Mouse (Mus musculus) B cell, adult (primary cell): Measurements from ENCODE around the gene Plekhn1. TPM values are rescaled to one million over a fixed set of nuclear protein-coding genes. Genes with fewer than 3 reads are reported as not detected.

Experiments used
- total RNA-seq: library from RNA; stranded (reverse); gene quantifications from 4 replicates; pipeline ENCODE4 v1.2.4, GENCODE M21; 2023; ENCODE audit not compliant: inconsistent age

Gene Plekhn1
- total RNA-seq = 39.6 to 41.2 TPM (median 39.8 TPM) in 4 replicates

DNA sequence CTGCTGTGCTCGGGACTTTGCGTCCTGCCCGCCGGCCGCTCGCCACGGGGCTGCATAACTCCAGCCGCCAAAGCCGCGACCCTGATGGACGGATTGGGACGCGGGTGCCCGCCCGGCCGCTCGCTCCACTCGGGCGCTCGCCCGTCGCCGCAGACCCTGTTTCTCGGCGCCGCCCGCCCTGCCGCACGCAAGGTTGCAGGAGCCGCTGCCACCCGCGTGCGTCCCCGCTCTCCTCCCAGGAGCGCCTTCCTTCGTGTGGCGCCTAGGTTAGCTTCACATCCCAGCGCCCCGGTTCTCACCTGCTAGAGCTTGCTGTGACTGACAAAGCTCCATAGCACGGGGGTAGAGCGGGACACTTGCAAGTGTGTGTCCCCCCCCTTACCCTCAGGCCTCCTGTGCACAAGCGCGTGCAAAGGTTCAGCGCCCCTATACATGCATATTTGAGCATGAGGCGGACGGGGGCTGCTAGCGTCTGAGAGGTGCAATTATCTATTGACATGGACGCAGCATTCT, at the start of gene Plekhn1:
Gene Plekhn1, minus strand, starts transcription at position 157 of the 513 bp plus-strand sequence.

DNA sequence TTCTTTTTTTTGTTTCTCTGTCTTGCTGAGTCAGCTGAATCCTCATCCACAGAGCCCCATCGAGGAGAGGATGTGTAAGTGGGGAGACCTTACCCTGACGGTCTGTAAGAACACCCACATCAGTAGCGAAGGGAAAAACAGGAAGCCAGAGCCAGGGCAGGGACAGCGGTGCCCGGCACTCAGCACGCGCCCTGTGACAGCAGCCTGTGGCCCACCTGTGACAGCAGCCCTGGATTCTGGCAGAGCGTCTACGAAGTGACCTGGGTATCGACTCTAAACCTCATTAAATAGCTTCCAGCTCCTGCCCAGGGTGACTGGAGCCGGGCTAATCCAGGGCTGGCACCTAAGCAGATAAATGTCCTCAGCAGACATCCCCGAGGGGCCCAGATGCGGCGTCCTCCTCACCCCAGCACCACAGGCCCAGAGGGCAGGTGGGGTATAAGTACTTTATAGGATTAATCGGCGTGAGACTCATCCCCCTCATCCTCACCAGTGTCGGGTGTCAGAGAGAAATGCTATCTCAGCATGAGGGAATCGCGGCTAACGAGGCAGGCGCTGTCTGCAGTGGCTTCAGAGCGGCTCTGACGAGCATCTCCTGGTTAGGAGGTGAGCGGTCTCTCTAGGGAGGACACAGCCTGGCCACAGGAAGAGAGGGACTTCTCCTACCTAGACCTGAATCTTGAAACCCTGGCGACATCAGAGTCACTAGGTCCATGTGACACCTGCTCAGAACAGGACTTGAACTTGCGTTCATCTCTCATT, 20.6 kb upstream of the Plekhn1 start, which contains the start of gene Samd11:
Gene Samd11, minus strand, starts transcription at position 580 of the 762 bp plus-strand sequence.

DNA sequence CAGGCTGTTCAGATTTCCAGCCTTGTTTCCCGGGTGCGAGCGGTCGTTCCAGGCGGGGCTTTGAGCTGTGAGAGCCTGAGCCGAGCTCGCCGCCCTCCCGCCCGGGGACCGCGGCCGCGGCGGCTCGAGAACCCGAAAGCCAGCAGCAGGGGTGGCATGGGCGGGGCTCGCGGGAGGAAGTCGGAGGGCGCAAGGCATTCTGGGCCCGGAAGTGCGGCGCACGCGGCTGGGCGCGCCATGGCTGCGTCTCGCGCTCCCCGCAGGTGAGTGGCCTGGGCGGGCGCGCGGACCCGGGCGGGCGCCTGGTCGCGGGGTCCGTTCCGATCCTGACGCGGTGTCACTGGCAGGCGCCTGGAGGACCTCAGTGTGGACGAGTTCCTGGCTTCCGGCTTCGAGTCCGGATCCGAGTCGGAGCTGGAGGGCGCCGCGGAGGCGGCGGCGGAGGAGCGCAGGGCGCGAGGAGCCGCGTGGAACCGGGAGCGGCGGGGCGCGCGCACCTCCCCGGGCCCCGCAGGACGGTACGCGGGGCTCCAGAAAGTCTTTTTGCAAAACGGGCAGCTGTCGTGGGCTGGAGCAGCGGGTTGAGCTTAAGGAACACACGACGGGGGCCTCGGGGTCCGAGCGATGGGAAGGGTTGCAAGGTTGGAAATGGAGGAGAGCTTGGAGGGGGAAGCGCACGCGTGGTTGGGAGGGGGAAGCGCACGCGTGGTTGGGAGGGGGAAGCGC, 1.3 kb upstream of the Plekhn1 start, which contains the start of gene Noc2l:
Gene Noc2l, plus strand, starts transcription at position 203 of the 726 bp plus-strand sequence.

DNA sequence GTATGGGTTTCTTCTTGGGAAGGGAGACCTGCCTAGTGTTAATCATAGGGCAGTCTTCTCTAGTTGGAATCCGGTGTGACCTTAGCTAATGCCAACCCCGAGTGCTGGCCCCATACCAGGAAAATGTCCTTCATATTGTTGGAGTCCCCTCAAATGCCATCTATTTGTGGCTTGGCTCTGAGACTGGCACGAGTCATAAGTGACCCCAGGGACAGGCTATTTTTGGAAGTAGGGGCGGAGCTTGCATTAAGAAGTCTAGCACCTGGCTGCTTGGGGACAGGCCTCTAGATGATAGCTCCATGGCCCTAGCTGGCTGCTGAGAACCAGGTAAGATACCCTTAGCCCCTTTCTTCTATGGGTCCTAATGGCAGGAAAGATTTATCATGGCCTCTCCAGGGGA, 19.0 kb downstream of the Plekhn1 start, which contains the start of gene Perm1:
Gene Perm1, plus strand, starts transcription at position 220 of the 400 bp plus-strand sequence.

DNA sequence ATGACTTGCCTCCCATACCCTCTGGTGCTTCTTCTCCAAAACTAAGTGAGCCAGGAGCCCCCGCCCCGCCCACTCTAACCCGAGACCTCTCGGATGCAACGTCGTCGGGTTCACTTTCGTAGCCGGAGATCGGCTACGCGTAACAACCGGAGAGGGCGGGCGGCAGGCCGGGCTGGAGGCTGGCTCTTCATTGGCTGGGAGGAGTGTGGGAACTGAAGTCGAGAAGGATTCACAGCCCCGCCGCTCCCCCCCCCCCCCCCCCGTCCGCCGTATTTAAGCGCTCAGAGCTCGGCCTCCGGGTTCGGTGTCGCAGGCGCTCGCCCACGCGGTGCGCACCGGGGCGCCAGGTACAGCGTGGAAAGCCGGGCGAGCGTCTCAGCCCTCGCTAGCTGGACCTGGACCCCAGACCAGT, 31.6 kb downstream of the Plekhn1 start, which contains the start of gene AW011738:
Gene AW011738, plus strand, starts transcription at position 304 of the 412 bp plus-strand sequence.

DNA sequence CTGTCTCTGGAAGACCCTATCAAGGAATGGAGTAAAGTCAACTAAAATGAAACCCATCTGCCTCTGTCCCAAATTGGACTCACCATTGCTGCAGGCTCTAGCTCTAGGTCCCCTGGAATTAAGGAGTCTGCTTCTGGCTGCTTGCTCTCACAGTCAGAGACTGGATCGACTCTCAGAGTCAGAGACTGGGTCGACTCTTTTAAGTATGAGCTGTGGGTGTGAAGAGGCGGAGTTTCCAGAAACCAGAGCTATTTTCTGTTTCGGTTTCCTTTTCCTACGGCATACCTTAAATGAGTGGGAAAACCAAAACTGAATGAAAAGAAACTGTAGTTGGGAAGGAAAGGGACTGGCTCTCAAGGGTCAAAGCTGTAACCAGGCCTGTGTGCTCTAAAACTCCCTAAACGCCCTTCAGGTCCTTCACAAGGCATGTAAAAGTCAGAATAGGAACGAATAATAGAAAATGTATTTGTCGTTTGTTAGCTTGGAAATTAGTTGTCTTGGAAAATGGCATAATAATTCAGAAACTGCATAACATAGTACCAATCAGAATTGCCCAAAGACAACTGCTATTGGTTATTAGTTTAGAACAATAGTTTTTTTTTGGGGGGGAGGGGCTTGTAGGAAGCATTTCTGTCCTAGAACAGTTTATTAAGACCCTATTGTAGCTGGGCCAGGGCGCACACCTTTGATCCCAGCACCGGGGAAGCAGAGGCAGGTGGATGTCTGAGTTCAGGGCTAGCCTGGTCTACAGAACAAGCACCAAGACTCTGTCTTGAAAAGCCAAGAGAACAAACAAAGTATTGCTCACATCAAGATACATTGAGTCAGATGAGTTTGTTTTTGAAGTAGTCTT, 33.8 kb downstream of the Plekhn1 start, which contains the start of gene Isg15:
Gene Isg15, minus strand, starts transcription at position 196 of the 853 bp plus-strand sequence.

DNA sequence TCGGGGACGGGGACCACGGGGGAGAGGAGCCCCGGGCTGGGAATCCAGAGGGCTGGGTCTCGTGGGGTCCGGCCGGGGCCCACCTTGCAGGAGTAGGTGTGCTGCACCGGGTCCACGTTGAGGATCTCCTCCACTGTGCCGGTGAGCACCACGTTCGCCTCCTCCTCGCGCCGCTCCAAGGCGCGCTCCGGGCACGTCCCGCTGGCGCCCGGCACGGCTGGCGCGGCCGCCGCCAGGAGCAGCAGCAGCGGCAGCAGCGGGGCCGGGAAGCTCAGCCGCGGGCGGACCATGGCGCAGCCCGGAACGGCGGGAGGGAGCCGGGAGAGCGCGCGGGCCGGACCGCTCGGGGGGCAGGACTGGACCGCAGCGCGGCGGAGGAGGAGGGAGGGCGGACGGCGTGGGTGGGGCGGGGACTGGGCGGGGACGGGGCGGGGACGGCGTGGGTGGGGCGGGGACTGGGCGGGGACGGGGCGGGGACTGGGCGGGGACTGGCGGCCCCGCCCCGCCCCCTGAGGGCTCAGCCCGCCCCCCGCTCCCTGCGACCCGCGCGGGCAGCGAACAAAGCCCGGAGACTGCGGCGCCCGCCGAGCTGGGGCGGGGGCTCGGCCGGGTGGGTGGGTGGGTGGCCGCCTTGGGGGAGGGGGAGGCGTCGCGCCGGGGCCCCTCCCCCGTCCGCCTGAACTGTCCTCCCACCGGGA, 37.4 kb downstream of the Plekhn1 start, which contains the start of gene Agrn:
Gene Agrn, minus strand, starts transcription at position 358 of the 698 bp plus-strand sequence.

Other genes starting within 250 kb of the Plekhn1 start
- gene B3galt6, start 242.2 kb downstream of the Plekhn1 start, total RNA-seq = 2.3 to 3.4 TPM (median 2.8 TPM) in 4 replicates
- 120 to 134 TPM (median 127 TPM) in 4 replicates for gene Sdf4, start 242.0 kb downstream of the Plekhn1 start, total RNA-seq
- gene Tnfrsf4, start 221.0 kb downstream of the Plekhn1 start, total RNA-seq = 6.0 to 9.5 TPM (median 7.1 TPM) in 4 replicates
- gene Tnfrsf18, start 208.7 kb downstream of the Plekhn1 start, total RNA-seq = 13.5 to 16.3 TPM (median 14.2 TPM) in 4 replicates
- gene Ttll10, start 175.4 kb downstream of the Plekhn1 start, total RNA-seq = not detected in 4 replicates
- 49.2 to 80.5 TPM (median 61.4 TPM) in 4 replicates for gene 9430015G10Rik, start 124.9 kb downstream of the Plekhn1 start, total RNA-seq
- gene Rnf223, start 104.3 kb downstream of the Plekhn1 start, total RNA-seq = 0.67 to 1.3 TPM (median 0.90 TPM) in 4 replicates
- gene Agrn, start 37.4 kb downstream of the Plekhn1 start, total RNA-seq = 2.6 to 4.3 TPM (median 3.5 TPM) in 4 replicates
- 5.4 to 10.8 TPM (median 7.2 TPM) in 4 replicates for gene Isg15, start 34.0 kb downstream of the Plekhn1 start, total RNA-seq
- gene AW011738, start 31.6 kb downstream of the Plekhn1 start, total RNA-seq = 8.0 to 11.2 TPM (median 9.5 TPM) in 4 replicates
- 0.32 to 0.58 TPM (median 0.39 TPM) in 3 of 4 replicates, not detected in the other for gene Perm1, start 19.0 kb downstream of the Plekhn1 start, total RNA-seq
- 91.6 to 108 TPM (median 97.3 TPM) in 4 replicates for gene Noc2l, start 1.2 kb upstream of the Plekhn1 start, total RNA-seq
- 6.6 to 11.7 TPM (median 9.7 TPM) in 4 replicates for gene Samd11, start 20.8 kb upstream of the Plekhn1 start, total RNA-seq
- not detected in 4 replicates for gene Vmn2r-ps159, start 96.2 kb upstream of the Plekhn1 start, total RNA-seq